Mouse (Mus musculus): ENCODE measurements around the gene Prdm16. TPM values are rescaled to one million over a fixed set of nuclear protein-coding genes. Genes with fewer than 3 reads are reported as not detected.

The Prdm16 gene
- polyA plus RNA-seq, 1 experiment from 2014 or later = 19.0 TPM

- Histone ChIP-seq H3K27ac (peak overlapping the region; percentile 85), H3K9me3 (replicated peaks; ENCODE audit: low read length) (no peaks in the 10 kb centered on the region), H3K4me2 (ENCODE audit: low read length) (no peak overlapping the region), H3K36me3 (ENCODE audit: insufficient read depth, low read length) (no peaks in the 10 kb centered on the region), H3K4me3 (replicated peaks; ENCODE audit: low read depth, low read length) (no peak overlapping the region), H3K4me1 (replicated peaks; ENCODE audit: insufficient read depth, low read length) (peaks cover 36% of the 10 kb centered on the region), H3K27me3 (ENCODE audit: insufficient read depth, low read length) (0 out of 2 replicates have a peak, but pooled peaks cover 15% of the 10 kb centered on the region), H3K9ac (ENCODE audit: low read depth, low read length) (no peak overlapping the region)
- DNase-seq (ENCODE audit: low spot score) = peak; percentile 45
- no peak for TF ChIP-seq CTCF (IDR thresholded peaks at IDR 0.05; ENCODE audit: low read depth)
- WGBS = 32% methylated on average over 15 of the region's 15 CpGs
- peak; percentile 24; the same call in 1 of the 2 replicates for ATAC-seq (replicated peaks; ENCODE audit: low FRiP score, low read depth)
Measured at GRCm38 (mm10) chr4:154480143-154480542, 156.5 kb downstream of the Prdm16 start.

GRCm38 (mm10) chr4:154478933-154479613 is 157.6 kb downstream of the Prdm16 start:
- Histone ChIP-seq H3K36me3 (ENCODE audit: insufficient read depth, low read length) (no peaks in the 10 kb centered on the region), H3K4me1 (replicated peaks; ENCODE audit: insufficient read depth, low read length) (peaks cover 36% of the 10 kb centered on the region), H3K27ac (peak overlapping the region; percentile 85), H3K9me3 (replicated peaks; ENCODE audit: low read length) (no peaks in the 10 kb centered on the region), H3K4me3 (replicated peaks; ENCODE audit: low read depth, low read length) (no peak overlapping the region), H3K9ac (ENCODE audit: low read depth, low read length) (no peak overlapping the region), H3K27me3 (ENCODE audit: insufficient read depth, low read length) (0 out of 2 replicates have a peak, but pooled peaks cover 16% of the 10 kb centered on the region), H3K4me2 (ENCODE audit: low read length) (no peak overlapping the region)
- peak; percentile 75; the same call in 1 of the 2 replicates for ATAC-seq (replicated peaks; ENCODE audit: low FRiP score, low read depth)
- no peak for TF ChIP-seq CTCF (IDR thresholded peaks at IDR 0.05; ENCODE audit: low read depth)
- DNase-seq (ENCODE audit: low spot score) = no peak
- 80% methylated on average over 8 of the region's 8 CpGs for WGBS

GRCm38 (mm10) chr4:154473571-154474307 is 162.9 kb downstream of the Prdm16 start:
- WGBS = 16% methylated on average over 25 of the region's 25 CpGs
- DNase-seq (ENCODE audit: low spot score) (no peak), ATAC-seq (replicated peaks; ENCODE audit: low FRiP score, low read depth) (no peak)
- Histone ChIP-seq H3K36me3 (ENCODE audit: insufficient read depth, low read length) (no peaks in the 10 kb centered on the region), H3K9me3 (replicated peaks; ENCODE audit: low read length) (no peaks in the 10 kb centered on the region), H3K27me3 (ENCODE audit: insufficient read depth, low read length) (peaks cover 24% of the 10 kb centered on the region; the same call in 1 of the 2 replicates), H3K4me3 (replicated peaks; ENCODE audit: low read depth, low read length) (no peak overlapping the region), H3K4me1 (replicated peaks; ENCODE audit: insufficient read depth, low read length) (0 out of 2 replicates have a peak, but pooled peaks cover 8% of the 10 kb centered on the region), H3K4me2 (ENCODE audit: low read length) (no peak overlapping the region), H3K9ac (ENCODE audit: low read depth, low read length) (no peak overlapping the region), H3K27ac (no peak overlapping the region)
- TF ChIP-seq CTCF (IDR thresholded peaks at IDR 0.05; ENCODE audit: low read depth) = no peak

- Histone ChIP-seq H3K9ac (ENCODE audit: low read depth, low read length) (no peak overlapping the region), H3K4me1 (replicated peaks; ENCODE audit: insufficient read depth, low read length) (0 out of 2 replicates have a peak, but pooled peaks cover 8% of the 10 kb centered on the region), H3K27me3 (ENCODE audit: insufficient read depth, low read length) (peaks cover 24% of the 10 kb centered on the region; the same call in 1 of the 2 replicates), H3K9me3 (replicated peaks; ENCODE audit: low read length) (no peaks in the 10 kb centered on the region), H3K36me3 (ENCODE audit: insufficient read depth, low read length) (no peaks in the 10 kb centered on the region), H3K4me3 (replicated peaks; ENCODE audit: low read depth, low read length) (no peak overlapping the region), H3K4me2 (ENCODE audit: low read length) (no peak overlapping the region), H3K27ac (no peak overlapping the region)
- TF ChIP-seq CTCF (IDR thresholded peaks at IDR 0.05; ENCODE audit: low read depth) = no peak
- DNase-seq (ENCODE audit: low spot score) = no peak
- 21% methylated on average over 8 of the region's 8 CpGs for WGBS
- no peak for ATAC-seq (replicated peaks; ENCODE audit: low FRiP score, low read depth)
Measured at GRCm38 (mm10) chr4:154472569-154472968, 164.1 kb downstream of the Prdm16 start.

GRCm38 (mm10) chr4:154471447-154472101 is 165.1 kb downstream of the Prdm16 start:
- 0 out of 2 replicates have a peak, but pooled peaks cover 8% of the 10 kb centered on the region for H3K4me1 ChIP-seq (replicated peaks; ENCODE audit: insufficient read depth, low read length)
- H3K27ac ChIP-seq = no peak overlapping the region
- no peak overlapping the region for H3K9ac ChIP-seq (ENCODE audit: low read depth, low read length)
- H3K4me2 ChIP-seq (ENCODE audit: low read length) = no peak overlapping the region
- no peak for ATAC-seq (replicated peaks; ENCODE audit: low FRiP score, low read depth)
- no peak for TF ChIP-seq CTCF (IDR thresholded peaks at IDR 0.05; ENCODE audit: low read depth)
- no peak overlapping the region for H3K4me3 ChIP-seq (replicated peaks; ENCODE audit: low read depth, low read length)
- 12% methylated on average over 17 of the region's 17 CpGs for WGBS
- H3K9me3 ChIP-seq (replicated peaks; ENCODE audit: low read length) = no peaks in the 10 kb centered on the region
- no peaks in the 10 kb centered on the region for H3K36me3 ChIP-seq (ENCODE audit: insufficient read depth, low read length)
- peaks cover 19% of the 10 kb centered on the region; the same call in 1 of the 2 replicates for H3K27me3 ChIP-seq (ENCODE audit: insufficient read depth, low read length)
- peak; percentile 34 for DNase-seq (ENCODE audit: low spot score)

GRCm38 (mm10) chr4:154466305-154466704 is 170.4 kb downstream of the Prdm16 start:
- 38% methylated on average over 5 of the region's 5 CpGs for WGBS
- H3K4me2 ChIP-seq (ENCODE audit: low read length) = no peak overlapping the region
- H3K9me3 ChIP-seq (replicated peaks; ENCODE audit: low read length) = no peaks in the 10 kb centered on the region
- H3K27me3 ChIP-seq (ENCODE audit: insufficient read depth, low read length) = 0 out of 2 replicates have a peak, but pooled peaks cover 6% of the 10 kb centered on the region
- ATAC-seq (replicated peaks; ENCODE audit: low FRiP score, low read depth) (no peak), DNase-seq (ENCODE audit: low spot score) (peak; percentile 48)
- H3K4me3 ChIP-seq (replicated peaks; ENCODE audit: low read depth, low read length) = no peak overlapping the region
- TF ChIP-seq CTCF (IDR thresholded peaks at IDR 0.05; ENCODE audit: low read depth) = no peak
- H3K4me1 ChIP-seq (replicated peaks; ENCODE audit: insufficient read depth, low read length) = no peaks in the 10 kb centered on the region
- H3K36me3 ChIP-seq (ENCODE audit: insufficient read depth, low read length) = no peaks in the 10 kb centered on the region
- H3K9ac ChIP-seq (ENCODE audit: low read depth, low read length) = no peak overlapping the region
- no peak overlapping the region for H3K27ac ChIP-seq

Data from kidney, postnatal 0 days (tissue).